Mouse (Mus musculus) lung, embryonic 14.5 days (tissue): ENCODE data around the gene Dnajc13. TPM values are rescaled to one million over a fixed set of nuclear protein-coding genes. Genes with fewer than 3 reads are reported as not detected.
A peak's percentile ranks its signal among the peaks of the same experiment; 100 is the strongest.

ENCODE experiments used
- ATAC-seq: fragments of 200-750 bp; cut with Nextera tagmentation; 2 replicates; pipeline ENCODE4 v1.8.0; 2017; ENCODE audit warnings: mild to moderate bottlenecking, moderate TSS enrichment, moderate library complexity; ENCODE audit not compliant: insufficient read depth
- DNase-seq: peaks from one replicate; pipeline ENCODE4 v3.0.0-alpha.2; 2015
- H3K27ac ChIP-seq: fragments of 300-500 bp; sonication (generic); 2 replicates; pipeline ENCODE4 v1.5.1; 2014; ENCODE audit warnings: low read depth, mild to moderate bottlenecking, moderate library complexity
- H3K27me3 ChIP-seq: fragments of 300-500 bp; sonication (generic); 2 replicates; pipeline ENCODE4 v1.6.1; 2014; ENCODE audit warnings: low read length, control low read depth; ENCODE audit not compliant: insufficient read depth
- H3K36me3 ChIP-seq: fragments of 300-500 bp; sonication (generic); 2 replicates; pipeline ENCODE4 v1.6.1; 2014; ENCODE audit warnings: control low read depth; ENCODE audit not compliant: insufficient read depth
- H3K4me1 ChIP-seq: fragments of 300-500 bp; sonication (generic); 2 replicates; pipeline ENCODE4 v1.6.1; 2014; ENCODE audit warnings: antibody characterized with exemption, control low read depth; ENCODE audit not compliant: insufficient read depth
- H3K4me2 ChIP-seq: fragments of 300-500 bp; sonication (generic); 2 replicates; pipeline ENCODE4 v1.6.1; 2014; ENCODE audit warnings: mild to moderate bottlenecking
- H3K4me3 ChIP-seq: fragments of 300-500 bp; sonication (generic); 2 replicates; pipeline ENCODE4 v1.5.1; 2014; ENCODE audit warnings: low read depth, low read length
- H3K9ac ChIP-seq: fragments of 300-500 bp; sonication (generic); 2 replicates; pipeline ENCODE4 v1.6.1; 2014
- H3K9me3 ChIP-seq: fragments of 300-500 bp; sonication (generic); 2 replicates; pipeline ENCODE4 v1.6.1; 2016; ENCODE audit warnings: low read depth, low read length, control low read depth
- CTCF ChIP-seq: IDR thresholded peaks from 2 replicates; pipeline ENCODE4 v1.5.1; 2016; ENCODE audit warnings: antibody characterized with exemption, low read depth
- WGBS: fragments of 180-500 bp; shearing (Covaris S2); extraction: QIAGEN DNeasy Blood & Tissue Kit; methylation state at CpG from one replicate; pipeline ENCODE4 v1.1.7; 2014; 5-methylcytosine and 5-hydroxymethylcytosine counted together
- polyA plus RNA-seq: library from polyadenylated mRNA; unstranded; fragments of >200 nt; fragmentation: Nextera tagmentation; extraction: Ambion mirVana; gene quantifications from 2 replicates; pipeline ENCODE4 v1.2.1, GENCODE M21; 2014

The Dnajc13 gene
- polyA plus RNA-seq, 1 experiment from 2014 or later: 25.0 TPM

DNA sequence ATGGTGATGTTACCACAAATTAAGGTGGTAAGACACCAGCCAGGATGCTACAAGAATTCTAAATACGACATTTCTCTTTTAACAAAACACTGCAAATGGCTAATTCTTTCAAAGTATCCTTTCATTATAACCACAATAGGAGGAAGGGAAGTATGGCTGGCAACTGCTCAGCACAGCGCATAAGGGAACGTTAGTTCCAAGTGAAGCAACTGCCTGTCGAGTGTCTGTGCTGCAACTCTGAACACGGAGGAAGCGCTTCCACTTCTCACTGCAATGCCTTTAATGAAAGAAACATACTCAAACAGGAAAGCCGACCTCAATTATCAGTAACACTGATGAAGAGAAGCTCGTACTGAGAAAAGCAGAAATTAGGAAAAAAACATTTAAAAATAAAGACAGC is 23.7 kb downstream of the Dnajc13 start:
- TF ChIP-seq CTCF: no peak
- Histone ChIP-seq H3K4me3 (no peak overlapping the region), H3K4me2 (no peak overlapping the region), H3K27ac (no peak overlapping the region), H3K4me1 (no peaks in the 10 kb centered on the region), H3K36me3 (peaks cover 32% of the 10 kb centered on the region), H3K9ac (no peak overlapping the region), H3K9me3 (no peaks in the 10 kb centered on the region), H3K27me3 (no peaks in the 10 kb centered on the region)
- 91% methylated on average over 8 of the region's 8 CpGs for WGBS
- ATAC-seq (no peak), DNase-seq (no peak)

- Histone ChIP-seq H3K27ac (no peak overlapping the region), H3K4me2 (no peak overlapping the region), H3K4me3 (no peak overlapping the region), H3K4me1 (no peaks in the 10 kb centered on the region), H3K9ac (no peak overlapping the region), H3K27me3 (no peaks in the 10 kb centered on the region), H3K36me3 (peaks cover 54% of the 10 kb centered on the region), H3K9me3 (no peaks in the 10 kb centered on the region)
- 86% methylated on average over 11 of the region's 11 CpGs for WGBS
- ATAC-seq (no peak), DNase-seq (no peak)
- TF ChIP-seq CTCF: no peak
Measured at GRCm38 (mm10) chr9:104236256-104236930, 26.3 kb downstream of the Dnajc13 start.

DNA sequence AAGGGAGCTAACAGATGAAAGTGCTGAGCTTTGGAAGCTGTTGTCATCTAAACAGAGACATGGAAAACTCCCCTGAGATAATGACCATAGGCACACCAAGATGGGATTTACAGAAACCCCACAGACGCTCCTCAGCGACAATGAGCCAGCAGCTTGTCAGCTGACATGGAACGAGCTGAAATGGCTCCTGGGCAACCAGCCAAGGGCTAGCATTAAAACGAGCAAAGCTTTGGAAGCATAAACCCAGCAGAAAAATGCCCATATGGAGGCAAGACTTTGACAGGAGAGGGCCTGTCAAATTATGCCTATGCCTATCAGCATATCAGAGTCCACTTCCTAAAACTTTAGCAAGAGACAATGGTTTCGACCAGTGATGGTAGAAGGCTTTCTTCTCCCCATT is 27.0 kb downstream of the Dnajc13 start:
- Histone ChIP-seq H3K4me1 (no peaks in the 10 kb centered on the region), H3K27me3 (no peaks in the 10 kb centered on the region), H3K27ac (no peak overlapping the region), H3K9ac (no peak overlapping the region), H3K4me2 (no peak overlapping the region), H3K9me3 (no peaks in the 10 kb centered on the region), H3K4me3 (no peak overlapping the region), H3K36me3 (peaks cover 59% of the 10 kb centered on the region)
- ATAC-seq (peak; percentile 44; the same call in 1 of the 2 replicates), DNase-seq (peak; percentile 78)
- no peak for TF ChIP-seq CTCF
- WGBS: 34% methylated on average over 5 of the region's 5 CpGs

DNA sequence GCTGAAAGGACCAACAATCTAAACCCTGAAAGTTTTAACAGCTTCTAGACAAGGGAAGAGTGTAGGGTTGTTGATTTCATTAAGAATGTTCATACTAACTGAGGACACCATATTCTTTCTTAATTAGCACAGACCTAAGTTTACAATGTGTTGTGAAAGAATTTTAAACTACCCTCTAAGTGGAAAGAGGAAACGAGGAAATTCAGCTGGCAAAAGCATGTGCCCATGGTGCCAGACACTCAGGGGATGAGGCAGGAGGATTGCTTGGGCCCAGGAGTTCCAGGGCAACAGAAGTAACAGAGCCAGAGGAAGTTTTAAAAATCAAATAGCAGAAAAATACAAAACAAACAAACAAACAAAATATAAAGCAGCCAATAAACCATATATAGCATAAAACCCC is 28.9 kb downstream of the Dnajc13 start:
- TF ChIP-seq CTCF: no peak
- Histone ChIP-seq H3K36me3 (peaks cover 76% of the 10 kb centered on the region), H3K9ac (no peak overlapping the region)

DNA sequence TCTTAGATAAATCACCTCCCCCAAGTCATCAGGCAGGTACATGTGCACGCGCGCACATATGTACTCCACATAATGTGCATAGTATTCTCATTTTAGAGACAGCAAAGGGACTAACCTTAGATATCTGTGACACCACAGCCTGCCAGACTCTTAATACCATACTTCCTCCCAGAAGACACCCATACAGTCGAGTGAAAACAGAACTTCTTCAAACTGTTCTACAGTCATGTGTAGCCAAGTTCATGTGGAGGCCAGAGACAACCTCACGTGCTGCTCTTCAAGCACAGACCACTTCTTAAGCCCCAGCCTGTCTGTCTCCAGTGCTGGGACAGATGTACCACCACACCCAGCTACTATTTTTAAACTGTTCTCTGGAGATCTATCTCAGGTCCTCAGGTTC is 29.7 kb downstream of the Dnajc13 start:
- no peak overlapping the region for H3K27ac ChIP-seq

More for the DNA sequence above, 28.9 kb downstream of the Dnajc13 start:
- no peak for ATAC-seq
- Histone ChIP-seq H3K4me1 (no peaks in the 10 kb centered on the region), H3K9me3 (no peaks in the 10 kb centered on the region), H3K27me3 (no peaks in the 10 kb centered on the region), H3K4me3 (no peak overlapping the region), H3K27ac (no peak overlapping the region), H3K4me2 (no peak overlapping the region)
- no peak for DNase-seq
- 74% methylated on average over 1 of the region's 1 CpGs for WGBS

DNA sequence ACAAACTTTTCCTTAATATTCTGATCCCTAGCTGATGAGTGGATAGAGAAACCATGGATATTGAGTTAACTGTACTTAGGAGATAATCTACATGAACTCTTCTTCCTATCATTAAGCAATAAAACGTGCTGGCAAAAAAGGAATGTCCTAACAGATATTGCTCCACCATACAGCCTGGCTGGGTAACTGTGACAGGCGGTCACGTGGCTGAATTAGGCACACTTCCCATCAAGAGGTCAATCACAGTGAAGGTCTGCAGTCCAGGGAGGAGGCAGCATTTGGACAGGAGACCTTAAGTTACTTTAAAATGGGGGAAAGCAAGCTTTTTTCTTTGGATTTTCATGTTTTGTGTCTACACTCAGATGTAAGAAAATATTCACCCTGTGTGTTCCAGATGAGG is 30.7 kb downstream of the Dnajc13 start:
- WGBS: 85% methylated on average over 3 of the region's 3 CpGs
- Histone ChIP-seq H3K9ac (no peak overlapping the region), H3K27ac (no peak overlapping the region), H3K4me1 (no peaks in the 10 kb centered on the region), H3K36me3 (peaks cover 77% of the 10 kb centered on the region), H3K4me2 (no peak overlapping the region), H3K4me3 (no peak overlapping the region), H3K9me3 (no peaks in the 10 kb centered on the region), H3K27me3 (no peaks in the 10 kb centered on the region)
- ATAC-seq (no peak), DNase-seq (no peak)
- TF ChIP-seq CTCF: no peak

More for the DNA sequence above, 29.7 kb downstream of the Dnajc13 start:
- H3K4me1 ChIP-seq: no peaks in the 10 kb centered on the region
- no peak for TF ChIP-seq CTCF
- H3K36me3 ChIP-seq: peaks cover 84% of the 10 kb centered on the region
- ATAC-seq (no peak), DNase-seq (no peak)
- H3K27me3 ChIP-seq: no peaks in the 10 kb centered on the region
- 92% methylated on average over 5 of the region's 5 CpGs for WGBS
- H3K9me3 ChIP-seq: no peaks in the 10 kb centered on the region
- H3K4me3 ChIP-seq: no peak overlapping the region
- H3K4me2 ChIP-seq: no peak overlapping the region
- no peak overlapping the region for H3K9ac ChIP-seq

GRCm38 (mm10) chr9:104211402-104211801 is 51.3 kb downstream of the Dnajc13 start:
- no peaks in the 10 kb centered on the region for H3K4me1 ChIP-seq
- H3K27ac ChIP-seq: no peak overlapping the region
- 68% methylated on average over 3 of the region's 3 CpGs for WGBS
- no peaks in the 10 kb centered on the region for H3K9me3 ChIP-seq
- no peaks in the 10 kb centered on the region for H3K27me3 ChIP-seq
- TF ChIP-seq CTCF: no peak
- H3K4me2 ChIP-seq: no peak overlapping the region
- peaks cover 51% of the 10 kb centered on the region for H3K36me3 ChIP-seq
- no peak for ATAC-seq
- DNase-seq: no peak
- H3K4me3 ChIP-seq: no peak overlapping the region
- no peak overlapping the region for H3K9ac ChIP-seq
